Mouse (Mus musculus) kidney, embryonic 16.5 days (tissue): ENCODE measurements around the gene Tnfrsf1a. TPM values are rescaled to one million over a fixed set of nuclear protein-coding genes. Genes with fewer than 3 reads are reported as not detected.

Experiments
- polyA plus RNA-seq: library from polyadenylated mRNA; unstranded; fragments of >200 nt; fragmentation: Nextera tagmentation; extraction: Ambion mirVana; gene quantifications from 2 replicates; pipeline ENCODE4 v1.2.1, GENCODE M21; 2015

Tnfrsf1a gene
- polyA plus RNA-seq, 1 experiment from 2014 or later: 91.0 TPM

Other genes starting within 250 kb of the Tnfrsf1a start
- gene Nop2, start 217.5 kb upstream of the Tnfrsf1a start, polyA plus RNA-seq: 68.6 and 69.3 TPM in 2 replicates
- 7.9 and 8.7 TPM in 2 replicates for gene Iffo1, start 204.1 kb upstream of the Tnfrsf1a start, polyA plus RNA-seq
- gene Gapdh, start 182.9 kb upstream of the Tnfrsf1a start, polyA plus RNA-seq: 2,036 and 2,102 TPM in 2 replicates
- 151 and 163 TPM in 2 replicates for gene Ncapd2, start 157.7 kb upstream of the Tnfrsf1a start, polyA plus RNA-seq
- 213 and 228 TPM in 2 replicates for gene Mrpl51, start 157.6 kb upstream of the Tnfrsf1a start, polyA plus RNA-seq
- gene Vamp1, start 133.8 kb upstream of the Tnfrsf1a start, polyA plus RNA-seq: 7.5 and 7.7 TPM in 2 replicates
- 7.4 and 8.2 TPM in 2 replicates for gene Tapbpl, start 117.5 kb upstream of the Tnfrsf1a start, polyA plus RNA-seq
- gene Cd27, start 112.4 kb upstream of the Tnfrsf1a start, polyA plus RNA-seq: 2.1 and 2.5 TPM in 2 replicates
- gene Tuba3a, start 63.3 kb upstream of the Tnfrsf1a start, polyA plus RNA-seq: 0.19 and 0.65 TPM in 2 replicates
- 71.6 and 73.7 TPM in 2 replicates for gene Ltbr, start 35.5 kb upstream of the Tnfrsf1a start, polyA plus RNA-seq
- 7.5 and 7.7 TPM in 2 replicates for gene Scnn1a, start 28.7 kb upstream of the Tnfrsf1a start, polyA plus RNA-seq
- 4.9 and 6.0 TPM in 2 replicates for gene Plekhg6, start 31.4 kb downstream of the Tnfrsf1a start, polyA plus RNA-seq
- 158 and 178 TPM in 2 replicates for gene Cd9, start 145.4 kb downstream of the Tnfrsf1a start, polyA plus RNA-seq
- gene Vwf, start 197.4 kb downstream of the Tnfrsf1a start, polyA plus RNA-seq: 3.9 and 5.4 TPM in 2 replicates